Comparison of ENCODE assay signal across 8 mouse cellular contexts in the genomic region with DNA sequence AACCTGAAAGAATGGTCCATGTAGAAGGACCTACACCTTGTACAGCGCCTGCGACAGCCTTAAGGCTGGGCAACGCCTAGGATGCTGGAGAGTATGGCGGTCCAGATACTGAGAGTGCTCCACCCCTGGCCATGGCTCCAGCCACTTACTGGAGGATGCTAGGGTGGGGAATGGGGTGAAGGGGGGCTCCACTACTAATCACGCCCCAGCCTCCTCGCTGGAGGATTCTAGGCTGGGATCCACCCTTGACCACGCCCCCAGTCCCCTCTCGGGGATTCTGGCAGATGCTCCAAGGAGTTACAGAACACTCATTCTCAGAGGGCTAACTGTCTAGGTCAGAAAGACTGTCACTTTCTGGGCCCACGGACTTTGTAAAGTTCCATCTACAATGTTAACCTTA. TPM values are rescaled to one million over a fixed set of nuclear protein-coding genes. Genes with fewer than 3 reads are reported as not detected.
A peak's percentile ranks its signal among the peaks of the same experiment; 100 is the strongest.
DNase-seq lines count a peak whose midpoint lies in the region; ATAC-seq and TF ChIP-seq lines count a peak whose summit lies in the region.

No protein-coding gene starts in this region.

- H3K9ac ChIP-seq in stomach, postnatal 0 days (ENCODE audit: low read length) = 0 out of 2 replicates have a peak overlapping the region, but pooled peaks have one; percentile 23

- no peaks in the 10 kb centered on the region for H3K27me3 ChIP-seq in stomach, postnatal 0 days (ENCODE audit: control insufficient read depth, insufficient read depth, low read length)

- ATAC-seq in stomach, postnatal 0 days (ENCODE audit: low FRiP score, low TSS enrichment) = peak; percentile 13; the same call in 1 of the 2 replicates
- ATAC-seq in megakaryocyte-erythroid progenitor cell, adult 5-6 weeks (replicated peaks; ENCODE audit: low FRiP score, low TSS enrichment, poor library complexity, severe bottlenecking) = no peak

- no peaks in the 10 kb centered on the region for H3K36me3 ChIP-seq in stomach, postnatal 0 days (ENCODE audit: control insufficient read depth, insufficient read depth, low read length)

- 0 out of 2 replicates have a peak overlapping the region, but pooled peaks have one; percentile 24 for H3K27ac ChIP-seq in stomach, postnatal 0 days (replicated peaks)

- no peaks in the 10 kb centered on the region for H3K9me3 ChIP-seq in stomach, postnatal 0 days (ENCODE audit: control insufficient read depth, low read length)

- 0 out of 2 replicates have a peak, but pooled peaks have one; percentile 3 for TF ChIP-seq CTCF in stomach, postnatal 0 days (IDR thresholded peaks at IDR 0.05; ENCODE audit: low read depth)

- 21% methylated on average over 9 of the region's 9 CpGs for WGBS in stomach, postnatal 0 days

- no peak for TF ChIP-seq EP300 in stomach, postnatal 0 days (optimal IDR thresholded peaks at IDR 0.05)

- H3K4me3 ChIP-seq in stomach, postnatal 0 days (ENCODE audit: low read depth, low read length) = no peak overlapping the region

- DNase-seq in cerebellum, adult 9-10 months = peak; percentile 75
- no peak for DNase-seq in cerebellum, adult 8-10 months
- peak; percentile 57 for DNase-seq in ovary, postnatal 36 days (ENCODE audit: low spot score)
- no peak for DNase-seq in ovary, postnatal 14 days (ENCODE audit: low spot score)
- DNase-seq in kidney, postnatal 25 days = peak; percentile 38 to 66
- DNase-seq in stomach, postnatal 0 days (ENCODE audit: low spot score) = no peak
- DNase-seq in spleen, adult 18-20 months = no peak

- peaks cover 19% of the 10 kb centered on the region for H3K4me1 ChIP-seq in stomach, postnatal 0 days (replicated peaks; ENCODE audit: control insufficient read depth, insufficient read depth)

- H3K4me2 ChIP-seq in stomach, postnatal 0 days (replicated peaks; ENCODE audit: low read depth) = no peak overlapping the region

RNA-seq across cellular contexts. Expression of a gene that starts 1.4 kb away (rescaled TPM):
- 4.8 and 6.9 TPM in 2 replicates for polyA plus RNA-seq in stomach, postnatal 0 days (2015; fragmentation: Nextera tagmentation; extraction: Ambion mirVana)
- total RNA-seq in megakaryocyte-erythroid progenitor cell, adult 5-6 weeks (2014; fragmentation: Nextera tagmentation) = 4.2 and 5.9 TPM in 2 replicates
- 0.33 and 0.69 TPM in 2 replicates for total RNA-seq in megakaryocyte-erythroid progenitor cell, adult 5-6 weeks (2017)

RNA-seq across cellular contexts. Expression of a gene that starts 13.7 kb away (rescaled TPM):
- 429 and 495 TPM in 2 replicates for polyA plus RNA-seq in stomach, postnatal 0 days (2015; fragmentation: Nextera tagmentation; extraction: Ambion mirVana)
- total RNA-seq in megakaryocyte-erythroid progenitor cell, adult 5-6 weeks (2014; fragmentation: Nextera tagmentation) = 185 and 209 TPM in 2 replicates
- 162 and 206 TPM in 2 replicates for total RNA-seq in megakaryocyte-erythroid progenitor cell, adult 5-6 weeks (2017)

RNA-seq across cellular contexts. Expression of a gene that starts 27.9 kb away (rescaled TPM):
- polyA plus RNA-seq in stomach, postnatal 0 days (2015; fragmentation: Nextera tagmentation; extraction: Ambion mirVana) = 7.6 and 8.9 TPM in 2 replicates
- total RNA-seq in megakaryocyte-erythroid progenitor cell, adult 5-6 weeks (2014; fragmentation: Nextera tagmentation) = 7.9 and 14.3 TPM in 2 replicates
- total RNA-seq in megakaryocyte-erythroid progenitor cell, adult 5-6 weeks (2017) = 3.5 and 14.3 TPM in 2 replicates

RNA-seq across cellular contexts. Expression of a gene that starts 28.0 kb away (rescaled TPM):
- 62.5 and 70.7 TPM in 2 replicates for polyA plus RNA-seq in stomach, postnatal 0 days (2015; fragmentation: Nextera tagmentation; extraction: Ambion mirVana)
- 13.7 and 22.4 TPM in 2 replicates for total RNA-seq in megakaryocyte-erythroid progenitor cell, adult 5-6 weeks (2014; fragmentation: Nextera tagmentation)
- 16.0 and 57.4 TPM in 2 replicates for total RNA-seq in megakaryocyte-erythroid progenitor cell, adult 5-6 weeks (2017)

RNA-seq across cellular contexts. Expression of a gene that starts 33.1 kb away (rescaled TPM):
- polyA plus RNA-seq in stomach, postnatal 0 days (2015; fragmentation: Nextera tagmentation; extraction: Ambion mirVana) = 0.24 and 0.35 TPM in 2 replicates
- 3.4 and 4.5 TPM in 2 replicates for total RNA-seq in megakaryocyte-erythroid progenitor cell, adult 5-6 weeks (2014; fragmentation: Nextera tagmentation)
- total RNA-seq in megakaryocyte-erythroid progenitor cell, adult 5-6 weeks (2017) = 2.8 and 4.6 TPM in 2 replicates

Comparison
In these comparisons a context has a peak if more than half of its experiments do, and no peak if none do; other contexts are left out.
1. DNase-seq: peak in cerebellum, adult 9-10 months (single experiment), ovary, postnatal 36 days (single experiment) and kidney, postnatal 25 days (2 of 2); none in cerebellum, adult 8-10 months (single experiment), ovary, postnatal 14 days (single experiment), stomach, postnatal 0 days (single experiment) and spleen, adult 18-20 months (0 of 2).